Mouse (Mus musculus): ENCODE measurements around the gene Snrpa1. TPM values are rescaled to one million over a fixed set of nuclear protein-coding genes. Genes with fewer than 3 reads are reported as not detected.

Gene Snrpa1
- total RNA-seq, 2 experiments from 2014 or later: 26.0 to 26.6 TPM

GRCm38 (mm10) chr7:66079364-66080230, 20.8 kb downstream of the Snrpa1 start, which contains the start of gene Selenos:
TSS of gene Selenos (plus strand) at chr7:66079649.
- peak; percentile 94 for DNase-seq

- DNase-seq: no peak
Measured at GRCm38 (mm10) chr7:66080231-66080613, 21.4 kb downstream of the Snrpa1 start.

DNA sequence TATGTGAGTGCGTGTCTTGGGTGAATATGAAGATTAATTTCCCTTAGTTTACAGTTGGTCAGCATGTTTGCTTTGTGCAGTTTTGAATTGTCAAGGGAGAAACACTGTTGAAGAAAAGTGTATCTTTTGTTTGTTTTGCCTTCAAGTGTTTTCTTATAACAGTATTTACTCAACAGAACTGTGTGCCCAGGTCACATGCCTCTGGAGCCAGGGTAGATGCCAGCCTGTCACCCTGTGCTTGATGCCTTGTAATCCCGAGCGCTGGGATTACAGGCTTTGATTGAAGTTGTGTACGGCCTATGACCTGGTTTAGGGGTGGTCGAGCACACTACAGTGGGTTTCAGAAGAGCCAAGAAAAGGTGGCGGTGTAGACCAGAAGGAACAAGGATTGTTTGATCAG, 25.0 kb downstream of the Snrpa1 start:
- DNase-seq: no peak

DNA sequence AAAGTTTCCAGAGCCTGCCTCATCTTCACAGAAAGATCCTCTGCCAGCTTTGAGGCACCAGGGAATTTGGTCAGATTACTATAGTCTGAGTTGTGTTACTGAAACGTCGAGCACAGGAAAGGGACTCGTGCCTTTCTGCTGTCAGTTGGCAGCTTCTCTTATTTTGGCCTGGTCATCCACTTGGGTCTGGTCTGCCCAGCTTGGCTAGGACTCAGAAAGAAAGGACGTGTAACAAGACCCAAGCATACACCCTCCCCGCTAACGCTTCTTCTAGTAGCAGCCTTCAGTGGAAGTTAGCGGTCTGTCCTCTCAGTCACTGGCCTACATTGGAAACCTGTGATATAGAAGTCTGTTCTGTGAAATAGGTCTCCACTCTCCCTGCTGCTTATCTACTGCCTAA, 25.7 kb downstream of the Snrpa1 start:
- no peak for DNase-seq

- DNase-seq: no peak
Measured at GRCm38 (mm10) chr7:66087652-66088051, 28.8 kb downstream of the Snrpa1 start.

DNA sequence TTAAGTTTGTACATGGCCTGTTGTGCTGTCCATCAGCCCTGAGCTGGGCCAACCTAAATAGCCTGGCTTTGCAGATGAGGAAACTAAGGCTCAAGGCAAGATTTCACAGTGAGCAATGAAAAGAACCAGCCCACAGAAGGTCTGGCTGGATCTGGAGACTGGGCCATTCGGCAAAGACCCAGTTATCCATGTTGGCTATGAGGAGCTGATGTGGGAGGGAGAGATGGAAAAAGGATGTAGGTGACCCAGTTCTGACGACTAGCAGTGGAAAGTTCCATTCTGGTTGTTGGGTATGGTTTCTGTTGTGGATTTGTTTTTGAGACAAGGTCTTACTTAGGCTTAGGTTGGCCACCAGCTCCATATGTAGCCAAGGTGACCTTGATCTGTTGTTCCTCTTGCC, 29.3 kb downstream of the Snrpa1 start:
- DNase-seq: no peak

GRCm38 (mm10) chr7:66090676-66091190, 31.9 kb downstream of the Snrpa1 start:
- no peak for DNase-seq

DNA sequence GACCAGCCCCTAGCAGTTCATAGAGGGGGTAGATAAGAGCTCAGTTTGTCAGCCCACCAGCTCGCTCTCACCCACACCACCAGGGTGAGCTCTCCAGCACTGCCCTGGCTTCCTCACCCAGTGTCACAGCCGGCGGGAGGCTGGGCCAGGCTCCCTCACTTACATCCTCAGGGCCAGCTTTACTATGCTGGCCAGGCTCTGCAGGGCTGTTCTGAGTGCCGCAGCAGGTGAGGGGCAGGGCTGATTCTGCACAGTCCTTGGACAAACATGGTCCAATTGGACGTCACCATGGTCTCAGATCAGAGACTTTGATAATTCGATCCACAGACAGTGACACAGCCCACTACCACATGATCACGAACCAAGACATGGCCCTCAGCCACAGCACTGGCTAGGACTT, 32.8 kb downstream of the Snrpa1 start:
- DNase-seq: no peak

GRCm38 (mm10) chr7:66092656-66093055, 33.9 kb downstream of the Snrpa1 start:
- no peak for DNase-seq

- DNase-seq: peak; percentile 37
Measured at GRCm38 (mm10) chr7:66094141-66094540, 35.3 kb downstream of the Snrpa1 start.

DNA sequence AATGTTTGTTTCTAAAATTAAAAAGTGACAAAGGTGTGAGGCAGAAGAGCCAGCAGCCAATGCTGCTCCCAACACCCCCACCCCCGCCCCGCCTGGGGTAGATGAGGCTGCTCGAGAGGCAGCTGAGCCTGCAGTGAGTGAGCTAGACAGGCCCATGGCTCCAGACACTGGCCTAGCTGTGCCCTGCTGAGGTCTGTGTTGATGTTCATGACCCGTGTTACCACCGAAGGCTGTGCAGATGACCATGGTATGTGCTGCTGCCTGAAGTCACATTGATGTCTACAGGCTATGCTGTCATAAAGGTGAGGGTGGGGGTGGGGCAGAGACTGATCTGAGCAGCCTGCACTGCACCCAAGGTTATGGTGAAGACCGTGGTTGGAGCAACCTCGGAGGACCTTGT, 40.0 kb downstream of the Snrpa1 start:
- DNase-seq: no peak

- DNase-seq: no peak
Measured at GRCm38 (mm10) chr7:66101866-66102265, 43.1 kb downstream of the Snrpa1 start.

DNA sequence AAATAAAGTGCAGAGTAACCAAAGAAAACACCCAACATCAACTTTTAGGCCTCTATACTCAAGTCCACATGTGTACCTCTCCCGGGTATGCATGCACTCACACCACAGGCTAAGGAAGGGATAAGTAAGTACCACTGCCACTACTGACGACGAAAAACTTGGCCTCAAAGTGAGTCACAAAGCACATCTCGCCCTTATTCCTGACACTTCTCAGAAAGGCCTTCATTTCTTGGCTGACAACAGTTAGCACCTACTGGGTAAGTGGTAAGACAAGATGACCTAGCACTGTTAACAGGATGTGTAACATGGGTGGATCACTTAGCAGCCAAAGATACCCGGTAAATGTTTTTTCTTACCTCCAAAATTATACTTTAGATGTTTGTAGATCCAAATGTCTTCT, 45.7 kb downstream of the Snrpa1 start:
- no peak for DNase-seq

DNA sequence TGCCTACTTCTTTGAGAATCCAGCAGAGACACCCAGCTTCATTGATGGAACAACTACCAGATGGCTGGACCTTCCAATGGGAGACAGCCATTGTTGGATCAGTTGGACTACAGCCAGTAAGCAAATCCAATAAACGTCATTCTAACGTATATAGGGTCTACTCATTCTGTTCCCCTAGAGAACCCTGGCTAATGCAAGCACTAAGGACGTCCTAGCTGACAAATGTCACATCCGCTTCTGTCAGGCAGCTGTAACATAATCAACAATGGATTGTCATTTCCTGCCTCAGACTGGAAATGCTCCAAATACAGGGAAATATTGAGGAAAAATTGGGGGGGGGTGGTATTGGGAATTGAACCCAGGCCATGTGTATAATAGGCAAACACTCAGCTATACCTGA, 47.0 kb downstream of the Snrpa1 start:
- DNase-seq: no peak

DNA sequence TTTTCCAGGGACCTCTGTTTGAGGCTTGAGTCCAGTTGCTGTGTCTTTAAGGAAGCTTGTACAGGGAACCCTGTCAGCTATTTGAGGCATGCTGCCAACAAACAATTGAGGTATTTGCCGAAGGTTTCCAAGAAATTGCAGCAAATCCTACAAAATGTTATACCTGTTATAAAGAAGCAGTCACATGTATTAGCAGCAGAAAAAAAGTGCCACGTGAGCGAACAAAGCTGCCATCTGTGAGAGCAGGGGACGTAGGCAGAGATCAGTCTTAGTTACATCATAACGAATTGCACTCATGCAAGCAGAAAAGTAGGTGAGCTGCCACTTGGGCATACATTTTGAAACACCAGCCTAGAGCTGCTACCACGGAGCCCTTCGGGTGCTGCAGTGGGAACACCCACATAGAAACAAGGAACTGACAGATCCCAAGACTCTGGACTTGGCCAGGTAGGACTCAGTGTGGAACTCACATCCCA, 47.8 kb downstream of the Snrpa1 start:
- no peak for DNase-seq

DNA sequence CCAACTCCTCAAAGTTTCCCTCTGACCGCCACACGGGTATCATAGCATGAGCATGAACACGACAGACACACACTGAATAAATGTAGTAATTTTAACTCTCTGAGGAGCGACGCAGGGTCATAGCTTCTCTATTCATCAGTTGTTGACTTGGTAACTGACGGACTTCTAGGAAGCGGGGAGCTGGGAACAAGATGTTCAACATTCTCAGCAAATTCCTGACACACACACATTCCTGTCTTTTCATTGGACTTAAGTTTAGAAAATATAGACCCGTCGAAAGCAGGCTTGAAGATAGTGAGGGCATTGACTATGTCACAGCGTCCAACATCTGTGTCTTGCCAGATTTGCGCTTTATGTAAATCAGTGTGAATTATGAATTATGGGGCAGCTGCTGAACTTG, 48.4 kb downstream of the Snrpa1 start:
- DNase-seq: no peak

DNA sequence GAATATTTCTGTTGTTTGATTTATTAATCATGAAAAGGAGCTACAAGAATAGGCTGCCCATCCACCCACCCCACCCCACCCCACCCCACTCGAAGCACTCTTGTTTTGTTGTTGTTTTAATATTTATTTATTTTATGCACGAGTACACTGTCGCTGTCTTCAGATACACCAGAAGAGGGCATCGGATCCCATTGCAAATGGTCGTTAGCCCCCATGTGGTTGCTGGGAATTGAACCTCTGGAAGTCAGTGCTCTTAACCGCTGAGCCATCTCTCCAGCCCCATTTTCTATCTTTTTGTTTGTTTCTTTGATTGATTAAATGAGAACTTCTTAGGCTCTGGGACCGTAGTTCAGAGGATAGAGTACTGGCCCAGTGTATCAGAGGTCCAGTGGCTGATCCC, 49.1 kb downstream of the Snrpa1 start:
- DNase-seq: no peak

DNA sequence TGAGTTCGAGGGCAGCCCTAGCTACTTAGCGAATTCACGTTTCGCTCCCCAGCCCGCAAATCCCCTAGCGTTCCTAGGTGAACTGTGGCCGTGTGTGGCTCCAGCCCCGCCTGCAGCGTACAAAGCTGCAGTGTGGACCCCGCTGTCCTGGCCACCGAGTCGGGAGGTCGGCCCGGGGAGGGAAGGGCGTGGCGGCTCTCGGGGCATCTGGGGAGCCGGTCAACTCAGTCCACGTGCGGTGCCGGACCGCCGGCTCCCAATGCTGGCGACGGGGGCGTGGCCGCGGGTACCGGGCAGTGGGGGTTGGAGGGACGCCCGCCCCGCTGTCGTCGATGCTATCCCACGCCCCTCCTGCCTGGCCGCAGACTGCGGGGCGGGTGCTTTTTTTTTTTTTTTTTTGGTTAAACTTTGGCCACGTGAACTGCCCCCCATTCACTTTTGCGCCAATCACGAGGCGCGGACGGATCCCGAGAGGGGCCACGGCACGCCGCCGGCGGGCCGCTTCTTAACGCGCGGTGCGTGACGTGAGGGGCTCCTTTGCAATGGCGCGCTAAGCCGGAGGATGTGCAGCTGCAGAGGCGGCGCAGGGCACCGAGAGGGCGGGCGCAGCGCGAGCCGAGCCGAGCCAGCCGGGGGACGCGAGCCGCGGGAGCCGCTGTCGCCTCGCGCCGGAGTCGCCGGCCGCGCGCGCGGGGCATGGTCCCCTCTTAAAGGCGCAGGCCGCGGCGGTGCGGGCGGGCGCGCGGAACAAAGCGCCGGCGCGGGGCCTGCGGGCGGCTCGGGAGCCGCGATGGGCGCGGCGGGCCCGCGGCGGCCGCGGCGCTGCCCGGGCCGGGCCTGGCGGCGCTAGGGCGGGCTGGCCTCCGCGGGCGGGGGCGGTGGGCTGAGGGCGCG, 50.4 kb downstream of the Snrpa1 start, which contains the start of gene Chsy1:
TSS of gene Chsy1 (plus strand) at position 555 of the 894 bp plus-strand sequence.
- DNase-seq: peak; percentile 89

DNA sequence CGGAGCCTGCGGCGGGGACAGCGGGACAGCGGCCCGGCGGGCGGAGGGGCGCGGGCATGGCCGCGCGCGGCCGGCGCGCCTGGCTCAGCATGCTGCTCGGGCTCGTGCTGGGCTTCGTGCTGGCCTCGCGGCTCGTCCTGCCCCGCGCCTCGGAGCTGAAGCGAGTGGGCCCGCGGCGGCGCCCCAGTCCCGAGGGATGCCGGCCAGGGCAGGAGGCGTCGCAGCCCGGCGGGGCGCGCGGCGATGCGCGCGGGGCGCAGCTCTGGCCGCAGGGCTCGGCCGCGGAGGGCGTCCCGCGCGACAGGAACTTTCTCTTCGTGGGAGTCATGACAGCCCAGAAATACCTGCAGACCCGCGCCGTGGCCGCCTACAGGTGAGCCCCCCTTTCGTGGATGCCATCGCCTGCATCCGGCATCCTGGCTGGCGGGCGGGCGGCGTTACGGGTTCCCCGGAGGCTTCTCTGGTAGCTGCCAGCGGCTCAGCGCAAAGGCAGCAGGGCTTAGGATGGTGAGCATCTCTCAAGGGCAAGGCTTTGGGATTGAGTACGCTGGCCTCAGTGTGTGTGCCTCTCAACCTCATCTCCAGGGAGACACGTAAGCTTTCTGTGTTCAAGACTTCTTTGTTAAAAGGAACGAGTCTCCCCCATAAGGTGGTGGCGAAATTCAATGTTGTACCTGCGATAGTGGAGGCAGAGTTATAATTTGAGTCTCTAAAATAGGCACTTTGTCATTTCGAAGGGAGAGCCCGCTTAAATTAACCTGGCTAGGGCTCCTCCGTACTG, 51.2 kb downstream of the Snrpa1 start:
- DNase-seq: peak; percentile 47

GRCm38 (mm10) chr7:66110636-66111112, 51.9 kb downstream of the Snrpa1 start:
- no peak for DNase-seq

DNA sequence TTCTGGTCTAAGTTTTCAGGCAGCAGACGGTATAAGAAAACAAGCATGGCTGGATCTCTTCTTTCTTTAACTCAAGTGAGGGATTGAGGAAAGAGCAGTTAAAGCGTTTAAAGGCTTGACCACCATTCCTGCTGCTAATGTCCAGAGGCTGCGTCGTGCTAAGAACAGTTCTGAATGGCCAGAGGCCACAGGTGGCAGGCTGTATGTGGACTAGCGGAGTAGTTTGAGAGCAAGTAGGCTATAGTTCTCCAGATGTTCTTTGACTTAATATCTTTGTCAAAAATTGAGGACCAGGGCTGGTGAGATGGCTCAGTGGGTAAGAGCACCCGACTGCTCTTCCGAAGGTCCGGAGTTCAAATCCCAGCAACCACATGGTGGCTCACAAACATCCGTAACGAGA, 52.4 kb downstream of the Snrpa1 start:
- no peak for DNase-seq

GRCm38 (mm10) chr7:66113561-66113960, 54.8 kb downstream of the Snrpa1 start:
- DNase-seq: no peak

All from gastrocnemius, postnatal 10 days (tissue).